Mouse (Mus musculus): ENCODE results near the gene Nphp1. TPM values are rescaled to one million over a fixed set of nuclear protein-coding genes. Genes with fewer than 3 reads are reported as not detected.

Nphp1 gene
- total RNA-seq, 2 experiments from 2014 or later = 17.6 to 20.1 TPM

GRCm38 (mm10) chr2:127708792-127709191 lies 79.9 kb downstream of the Nphp1 start:
- DNase-seq (ENCODE audit: low spot score in 2 of 2) = no peak
- intact Hi-C loops (cut with DNase I) = no loop called here

GRCm38 (mm10) chr2:127708060-127708459 lies 80.6 kb downstream of the Nphp1 start:
- intact Hi-C loops (cut with DNase I) = no loop called here
- DNase-seq (ENCODE audit: low spot score in 2 of 2) = no peak

GRCm38 (mm10) chr2:127705267-127705666 lies 83.4 kb downstream of the Nphp1 start:
- intact Hi-C loops (cut with DNase I) = no loop called here
- no peak for DNase-seq (ENCODE audit: low spot score in 2 of 2)

Other genes starting within 250 kb of the Nphp1 start
- under 1 TPM; 0.08 to 0.18 TPM for gene Prom2, start 247.4 kb downstream of the Nphp1 start, total RNA-seq (2021)
- gene Zfp661, start 201.8 kb downstream of the Nphp1 start, total RNA-seq (2021) = 1 to 10 TPM; 7.4 to 7.7 TPM
- gene Mrps5, start 201.7 kb downstream of the Nphp1 start, total RNA-seq (2021) = 100 to 1,000 TPM in 1 of 2 experiments, 10 to 100 TPM in 1; 84.7 to 103 TPM
- 10 to 100 TPM; 21.4 to 46.7 TPM for gene Mal, start 132.2 kb downstream of the Nphp1 start, total RNA-seq (2021)
- 1 to 10 TPM in 1 of 2 experiments, under 1 TPM in 1; 0.80 to 1.2 TPM for gene Mall, start 59.0 kb downstream of the Nphp1 start, total RNA-seq (2021)
- 10 to 100 TPM; 46.8 to 49.7 TPM for gene Mtln, start 3.6 kb upstream of the Nphp1 start, total RNA-seq (2021)
- 1 to 10 TPM in 1 of 2 experiments, under 1 TPM in 1; 0.63 to 1.3 TPM for gene Bub1, start 43.0 kb upstream of the Nphp1 start, total RNA-seq (2021)
- gene Acoxl, start 50.0 kb upstream of the Nphp1 start, total RNA-seq (2021) = not detected